Mouse (Mus musculus): Measurements from ENCODE around the gene Slc22a1.

DNA sequence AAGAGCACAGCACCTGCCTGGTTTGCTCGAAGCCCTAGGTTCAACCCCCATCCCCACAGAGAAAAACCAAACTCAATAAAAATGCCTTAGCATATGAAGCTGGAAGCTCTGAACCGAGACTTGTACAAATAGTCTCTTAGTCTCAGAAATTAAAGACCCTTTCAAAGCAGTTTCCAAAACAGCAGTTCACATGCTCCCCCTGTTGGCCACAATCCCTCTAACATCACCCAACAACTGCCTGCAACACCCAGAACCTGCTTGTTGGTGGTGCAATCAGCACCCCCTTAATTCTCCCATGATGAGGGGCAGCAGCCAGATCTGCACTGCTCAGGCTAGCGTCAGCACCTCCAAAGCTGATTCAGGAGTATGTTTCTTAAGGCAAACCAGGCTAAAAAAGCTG lies 13.9 kb upstream of the Slc22a1 start:
- TF ChIP-seq CTCF (conservative IDR thresholded peaks at IDR 0.05; ENCODE audit: low read length) (no peak; the same call in 1 of the 2 replicates), POU5F1 (IDR thresholded peaks at IDR 0.05; ENCODE audit: borderline replicate concordance, low read length) (no peak)

Measured in E14TG2a.4 (cell line).